Mouse (Mus musculus) midbrain, embryonic 12.5 days (tissue): ENCODE results near the gene Egfr. TPM values are rescaled to one million over a fixed set of nuclear protein-coding genes. Genes with fewer than 3 reads are reported as not detected.

Source experiments
- ATAC-seq: fragments of 200-750 bp; cut with Nextera tagmentation; 2 replicates; pipeline ENCODE4 v1.8.0; 2017; ENCODE audit warnings: low read depth, moderate TSS enrichment, moderate library complexity; ENCODE audit not compliant: low FRiP score
- H3K27ac ChIP-seq: fragments of 300-500 bp; sonication (generic); replicated peaks from 2 replicates; pipeline ENCODE4 v1.5.1; 2016; ENCODE audit warnings: mild to moderate bottlenecking
- H3K27me3 ChIP-seq: fragments of 300-500 bp; sonication (generic); 2 replicates; pipeline ENCODE4 v1.6.1; 2016; ENCODE audit warnings: mild to moderate bottlenecking
- H3K36me3 ChIP-seq: fragments of 300-500 bp; sonication (generic); 2 replicates; pipeline ENCODE4 v1.6.1; 2016
- H3K4me1 ChIP-seq: fragments of 300-500 bp; sonication (generic); 2 replicates; pipeline ENCODE4 v1.6.1; 2016
- H3K4me2 ChIP-seq: fragments of 300-500 bp; sonication (generic); replicated peaks from 2 replicates; pipeline ENCODE4 v1.6.1; 2016; ENCODE audit warnings: mild to moderate bottlenecking, moderate library complexity
- H3K4me3 ChIP-seq: fragments of 300-500 bp; sonication (generic); 2 replicates; pipeline ENCODE4 v1.5.1; 2016; ENCODE audit warnings: mild to moderate bottlenecking
- H3K9ac ChIP-seq: fragments of 300-500 bp; sonication (generic); replicated peaks from 2 replicates; pipeline ENCODE4 v1.6.1; 2016; ENCODE audit warnings: mild to moderate bottlenecking, moderate library complexity
- H3K9me3 ChIP-seq: fragments of 300-500 bp; sonication (generic); 2 replicates; pipeline ENCODE4 v1.6.1; 2016; ENCODE audit warnings: mild to moderate bottlenecking
- WGBS: fragments of 180-500 bp; shearing (Covaris S2); methylation state at CpG from one replicate; pipeline ENCODE4 v1.1.7; 2016; 5-methylcytosine and 5-hydroxymethylcytosine counted together
- polyA plus RNA-seq: library from polyadenylated mRNA; unstranded; fragments of >200 nt; fragmentation: Nextera tagmentation; extraction: Ambion mirVana; gene quantifications from 2 replicates; pipeline ENCODE4 v1.2.1, GENCODE M21; 2016

Egfr gene
- polyA plus RNA-seq, 1 experiment from 2014 or later = 5.8 TPM

- H3K9me3 ChIP-seq = no peaks in the 10 kb centered on the region
These were observed 204.3 kb downstream of the Egfr start for GRCm38 (mm10) chr11:16956115-16956862.

DNA sequence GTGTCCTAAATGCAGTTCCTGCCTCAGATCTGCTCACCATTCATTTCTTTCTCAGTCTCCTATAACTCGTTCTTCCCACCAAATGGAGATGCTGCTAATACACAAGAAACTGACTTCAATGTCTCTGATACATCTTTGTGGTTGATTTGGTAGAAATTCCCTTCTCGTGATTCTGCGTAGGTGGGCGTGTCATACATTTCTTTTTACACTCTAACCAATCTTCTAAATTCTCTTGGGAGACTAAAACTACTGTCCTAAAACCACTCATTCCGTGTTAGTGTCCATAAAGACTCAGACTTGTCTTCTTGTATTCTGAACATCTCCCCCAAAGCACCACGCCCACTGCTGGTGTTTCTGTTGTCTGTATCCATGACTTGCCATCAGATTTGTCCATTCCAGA is 205.0 kb downstream of the Egfr start:
- WGBS = 95% methylated on average over 6 of the region's 6 CpGs

More at GRCm38 (mm10) chr11:16956115-16956862, 204.3 kb downstream of the Egfr start:
- no peak overlapping the region for H3K4me3 ChIP-seq
- peaks cover 9% of the 10 kb centered on the region; the same call in 1 of the 2 replicates for H3K4me1 ChIP-seq
- H3K9ac ChIP-seq = no peak overlapping the region
- no peak overlapping the region for H3K27ac ChIP-seq
- no peak for ATAC-seq
- H3K36me3 ChIP-seq = 0 out of 2 replicates have a peak, but pooled peaks cover 2% of the 10 kb centered on the region
- H3K27me3 ChIP-seq = no peaks in the 10 kb centered on the region
- no peak overlapping the region for H3K4me2 ChIP-seq
- 95% methylated on average over 6 of the region's 6 CpGs for WGBS

DNA sequence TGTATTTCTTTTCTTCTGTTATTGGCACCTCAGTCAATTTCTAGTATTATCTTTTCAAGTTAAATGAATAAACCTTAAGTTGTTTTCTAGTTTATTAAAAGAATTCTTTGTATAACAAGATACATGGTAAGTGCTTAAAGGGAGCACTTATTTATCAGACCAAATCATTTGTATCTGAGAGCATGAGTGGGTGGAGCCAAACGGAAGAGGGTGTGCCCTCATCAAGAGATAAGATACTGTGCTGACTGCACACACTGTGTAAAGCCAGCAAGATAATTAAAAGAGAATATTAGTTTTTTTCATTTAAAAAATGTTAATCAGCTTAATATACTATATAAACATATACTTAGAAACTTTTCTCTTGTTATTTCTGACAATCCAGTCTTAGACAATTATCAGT is 206.5 kb downstream of the Egfr start:
- 95% methylated on average over 1 of the region's 1 CpGs for WGBS
- H3K27me3 ChIP-seq = no peaks in the 10 kb centered on the region
- H3K9me3 ChIP-seq = no peaks in the 10 kb centered on the region
- H3K4me1 ChIP-seq = no peaks in the 10 kb centered on the region
- H3K27ac ChIP-seq = no peak overlapping the region
- no peak for ATAC-seq
- H3K36me3 ChIP-seq = 0 out of 2 replicates have a peak, but pooled peaks cover 2% of the 10 kb centered on the region
- H3K9ac ChIP-seq = no peak overlapping the region
- no peak overlapping the region for H3K4me3 ChIP-seq
- H3K4me2 ChIP-seq = no peak overlapping the region

More for the DNA sequence above, 205.0 kb downstream of the Egfr start:
- Histone ChIP-seq H3K4me3 (no peak overlapping the region), H3K4me1 (peaks cover 4% of the 10 kb centered on the region; the same call in 1 of the 2 replicates), H3K27ac (no peak overlapping the region), H3K27me3 (no peaks in the 10 kb centered on the region), H3K9me3 (no peaks in the 10 kb centered on the region), H3K9ac (no peak overlapping the region), H3K4me2 (no peak overlapping the region), H3K36me3 (0 out of 2 replicates have a peak, but pooled peaks cover 2% of the 10 kb centered on the region)
- no peak for ATAC-seq

Other genes with a start within 250 kb of the Egfr start
- 36.8 and 40.0 TPM in 2 replicates for gene Sec61g, start 243.7 kb upstream of the Egfr start, polyA plus RNA-seq
- 1.3 and 2.0 TPM in 2 replicates for gene Fbxo48, start 199.2 kb downstream of the Egfr start, polyA plus RNA-seq